Mouse (Mus musculus) embryonic fibroblast, embryonic 13.5 days (primary cell): ENCODE measurements around the gene Spata13. TPM values are rescaled to one million over a fixed set of nuclear protein-coding genes. Genes with fewer than 3 reads are reported as not detected.

ENCODE experiments used
- H3K27ac ChIP-seq: 2 replicates; pipeline ENCODE4 v1.5.1; 2012; ENCODE audit warnings: low read length, control low read depth, inconsistent platforms; ENCODE audit not compliant: insufficient read depth
- H3K4me1 ChIP-seq: 2 replicates; pipeline ENCODE4 v1.6.1; 2011; ENCODE audit warnings: low read length; ENCODE audit not compliant: control insufficient read depth, insufficient read depth
- H3K4me3 ChIP-seq: 2 replicates; pipeline ENCODE4 v1.5.1; 2011; ENCODE audit warnings: mild to moderate bottlenecking, control low read depth, low read length; ENCODE audit not compliant: insufficient read depth
- CTCF ChIP-seq: IDR thresholded peaks from 2 replicates; pipeline ENCODE4 v1.5.1; 2011; ENCODE audit warnings: mild to moderate bottlenecking, control low read depth, low read length, moderate library complexity, borderline replicate concordance; ENCODE audit not compliant: insufficient read depth
- POLR2A ChIP-seq: IDR thresholded peaks from 2 replicates; pipeline ENCODE4 v1.6.1; 2011; ENCODE audit warnings: low read depth, mild to moderate bottlenecking, control low read depth, low read length, moderate library complexity
- polyA plus RNA-seq: library from polyadenylated mRNA; stranded (reverse); fragments of >200 nt; gene quantifications from 2 replicates; pipeline ENCODE4 v1.2.4, GENCODE M21; 2011; ENCODE audit warnings: low read depth; ENCODE audit not compliant: missing spikeins, insufficient read length

Gene Spata13
- polyA plus RNA-seq, 1 experiment, result 11.1 TPM

GRCm38 (mm10) chr14:60607743-60608142 lies 26.1 kb upstream of the Spata13 start:
- TF ChIP-seq CTCF, result no peak
- no peak for TF ChIP-seq POLR2A
- Histone ChIP-seq H3K27ac (no peak overlapping the region), H3K4me1 (no peaks in the 10 kb centered on the region), H3K4me3 (no peak overlapping the region)

DNA sequence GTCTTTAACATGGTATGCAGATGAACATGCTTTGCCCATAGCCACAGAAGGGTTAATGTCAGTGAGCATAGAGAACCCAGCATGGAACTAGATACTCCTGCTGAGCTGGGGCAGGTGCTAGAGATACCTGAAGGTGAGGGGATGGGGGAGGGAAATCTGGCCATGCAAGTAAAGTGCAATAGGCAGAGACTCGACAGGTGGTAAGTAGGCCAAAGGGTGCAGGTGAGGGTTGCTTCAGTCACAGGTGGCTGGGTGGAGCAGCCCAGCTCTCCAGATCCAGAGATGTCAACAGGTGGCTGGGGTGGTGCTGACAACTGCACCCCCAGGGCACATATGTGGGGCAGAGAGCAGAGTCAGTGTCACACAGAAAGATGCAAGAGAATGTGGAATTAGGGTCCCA lies 24.6 kb upstream of the Spata13 start:
- TF ChIP-seq CTCF (no peak), POLR2A (no peak)

DNA sequence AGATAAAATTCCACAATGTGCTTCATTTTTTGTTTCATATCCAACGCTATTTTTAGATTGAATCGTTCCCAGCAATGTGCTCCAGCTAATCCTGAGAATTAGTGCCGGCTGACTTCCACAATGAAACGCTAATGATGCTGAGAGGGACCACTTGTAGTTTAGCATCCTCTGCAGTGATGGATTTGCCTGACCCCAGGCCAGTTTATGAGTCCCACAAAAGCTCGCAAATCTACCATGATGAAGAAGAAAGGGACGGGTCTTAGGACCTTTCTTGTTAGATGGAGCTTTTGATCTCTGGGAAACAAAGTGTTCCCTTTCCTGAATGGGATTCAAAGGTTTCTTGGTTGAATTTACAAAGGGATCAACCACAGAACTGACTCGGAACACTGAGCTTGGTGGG lies 21.1 kb upstream of the Spata13 start:
- TF ChIP-seq CTCF, result no peak
- TF ChIP-seq POLR2A, result no peak
- Histone ChIP-seq H3K4me3 (no peak overlapping the region), H3K27ac (no peak overlapping the region), H3K4me1 (no peaks in the 10 kb centered on the region)

More for the DNA sequence above, 24.6 kb upstream of the Spata13 start:
- H3K4me3 ChIP-seq, result no peak overlapping the region
- H3K27ac ChIP-seq, result no peak overlapping the region
- H3K4me1 ChIP-seq, result no peaks in the 10 kb centered on the region

- Histone ChIP-seq H3K27ac (peak overlapping the region; percentile 35), H3K4me1 (no peaks in the 10 kb centered on the region), H3K4me3 (no peak overlapping the region)
- no peak for TF ChIP-seq POLR2A
- no peak for TF ChIP-seq CTCF
Measured at GRCm38 (mm10) chr14:60621076-60621475, 12.7 kb upstream of the Spata13 start.

- no peak overlapping the region for H3K4me3 ChIP-seq
- H3K4me1 ChIP-seq, result no peaks in the 10 kb centered on the region
- TF ChIP-seq CTCF (no peak), POLR2A (no peak)
- no peak overlapping the region for H3K27ac ChIP-seq
Measured at GRCm38 (mm10) chr14:60625486-60625885, 8.3 kb upstream of the Spata13 start.

- Histone ChIP-seq H3K4me3 (no peak overlapping the region), H3K4me1 (peaks cover 4% of the 10 kb centered on the region; the same call in 1 of the 2 replicates), H3K27ac (no peak overlapping the region)
- TF ChIP-seq POLR2A (no peak), CTCF (no peak)
Measured at GRCm38 (mm10) chr14:60629887-60630460, 3.8 kb upstream of the Spata13 start.

DNA sequence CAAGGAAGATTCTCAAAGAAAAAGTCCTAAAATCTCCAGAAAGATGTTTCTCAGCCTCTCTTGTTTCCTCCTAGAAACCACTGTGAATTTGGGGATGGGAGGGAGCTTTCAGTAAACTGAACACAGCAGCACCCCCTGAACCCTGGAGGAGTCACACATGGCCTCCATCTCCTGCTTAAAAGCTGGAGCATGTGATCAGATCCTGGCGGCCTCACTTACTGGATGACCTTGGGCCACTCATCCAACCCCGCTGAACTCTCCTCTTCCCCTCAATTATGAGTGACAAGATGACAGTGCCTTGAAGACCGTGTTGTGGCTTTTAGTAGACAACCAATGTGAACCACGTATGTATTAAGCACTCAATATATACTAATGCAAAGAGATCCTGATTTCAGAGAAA lies 2.8 kb upstream of the Spata13 start:
- Histone ChIP-seq H3K27ac (no peak overlapping the region), H3K4me1 (peaks cover 4% of the 10 kb centered on the region; the same call in 1 of the 2 replicates), H3K4me3 (no peak overlapping the region)
- TF ChIP-seq CTCF, result no peak
- TF ChIP-seq POLR2A, result no peak

- Histone ChIP-seq H3K4me1 (peaks cover 7% of the 10 kb centered on the region), H3K27ac (no peak overlapping the region), H3K4me3 (peak overlapping the region; percentile 67)
- TF ChIP-seq CTCF, result no peak
- no peak for TF ChIP-seq POLR2A
Measured at GRCm38 (mm10) chr14:60634877-60635771, 1.3 kb downstream of the Spata13 start.

GRCm38 (mm10) chr14:60635911-60636607 lies 2.3 kb downstream of the Spata13 start:
- H3K4me3 ChIP-seq, result peak overlapping the region; percentile 67; the same call in 1 of the 2 replicates

More at GRCm38 (mm10) chr14:60635911-60636607, 2.3 kb downstream of the Spata13 start:
- Histone ChIP-seq H3K27ac (no peak overlapping the region), H3K4me1 (peaks cover 7% of the 10 kb centered on the region)
- TF ChIP-seq POLR2A (no peak), CTCF (no peak)
